Mouse (Mus musculus): ENCODE data around the gene Fbxl21. TPM values are rescaled to one million over a fixed set of nuclear protein-coding genes. Genes with fewer than 3 reads are reported as not detected.

The Fbxl21 gene
- 1 to 10 TPM; 1.6 to 2.2 TPM for polyA plus RNA-seq (2017; shearing (Covaris generic))

- peak; percentile 96 for ATAC-seq
These were observed at the start of gene Fbxl21 for GRCm38 (mm10) chr13:56522081-56522820. Gene Fbxl21, plus strand, starts transcription at chr13:56522472.

- no peak for ATAC-seq
These were observed 49.6 kb upstream of the Fbxl21 start for GRCm38 (mm10) chr13:56472661-56473060.

- peak; percentile 60 for ATAC-seq
These were observed 46.9 kb upstream of the Fbxl21 start for GRCm38 (mm10) chr13:56475363-56475762.

GRCm38 (mm10) chr13:56476790-56477189 lies 45.5 kb upstream of the Fbxl21 start:
- ATAC-seq = peak; percentile 94

- ATAC-seq = no peak
These were observed 45.0 kb upstream of the Fbxl21 start for GRCm38 (mm10) chr13:56477271-56477670.

- no peak for ATAC-seq
These were observed 44.2 kb upstream of the Fbxl21 start for GRCm38 (mm10) chr13:56478027-56478426.

GRCm38 (mm10) chr13:56482146-56482545 lies 40.1 kb upstream of the Fbxl21 start, which contains the start of gene Il9:
Gene Il9, minus strand, starts transcription at chr13:56482246.
- ATAC-seq = no peak

- ATAC-seq = peak; percentile 69
These were observed 34.3 kb upstream of the Fbxl21 start for GRCm38 (mm10) chr13:56488012-56488411.

GRCm38 (mm10) chr13:56494440-56494839 lies 27.8 kb upstream of the Fbxl21 start:
- no peak for ATAC-seq

- ATAC-seq = no peak
These were observed 22.1 kb upstream of the Fbxl21 start for GRCm38 (mm10) chr13:56500132-56500531.

GRCm38 (mm10) chr13:56500636-56501035 lies 21.6 kb upstream of the Fbxl21 start:
- ATAC-seq = no peak

GRCm38 (mm10) chr13:56501866-56502420 lies 20.3 kb upstream of the Fbxl21 start:
- no peak for ATAC-seq

- ATAC-seq = peak; percentile 90
These were observed 15.3 kb upstream of the Fbxl21 start for GRCm38 (mm10) chr13:56506871-56507496.

- no peak for ATAC-seq
These were observed 12.5 kb upstream of the Fbxl21 start for GRCm38 (mm10) chr13:56509796-56510195.

- ATAC-seq = no peak
These were observed 8.7 kb upstream of the Fbxl21 start for GRCm38 (mm10) chr13:56513595-56513994.

- no peak for ATAC-seq
These were observed 6.0 kb upstream of the Fbxl21 start for GRCm38 (mm10) chr13:56516311-56516710.

- ATAC-seq = no peak
These were observed 5.5 kb upstream of the Fbxl21 start for GRCm38 (mm10) chr13:56516816-56517215.

- no peak for ATAC-seq
These were observed 522 bp downstream of the Fbxl21 start for GRCm38 (mm10) chr13:56522821-56523167.

- ATAC-seq = no peak
These were observed 4.6 kb downstream of the Fbxl21 start for GRCm38 (mm10) chr13:56526871-56527270.

GRCm38 (mm10) chr13:56527846-56528245 lies 5.6 kb downstream of the Fbxl21 start:
- no peak for ATAC-seq

- no peak for ATAC-seq
These were observed 6.0 kb downstream of the Fbxl21 start for GRCm38 (mm10) chr13:56528281-56528680.

- ATAC-seq = no peak
These were observed 6.8 kb downstream of the Fbxl21 start for GRCm38 (mm10) chr13:56529031-56529430.

- ATAC-seq = no peak
These were observed 7.4 kb downstream of the Fbxl21 start for GRCm38 (mm10) chr13:56529685-56530084.

- no peak for ATAC-seq
These were observed 12.7 kb downstream of the Fbxl21 start for GRCm38 (mm10) chr13:56534931-56535330.
